Mouse (Mus musculus): ENCODE results near the gene Slc29a1. TPM values are rescaled to one million over a fixed set of nuclear protein-coding genes. Genes with fewer than 3 reads are reported as not detected.

Gene Slc29a1
- polyA plus RNA-seq, 1 experiment: 143 TPM

DNA sequence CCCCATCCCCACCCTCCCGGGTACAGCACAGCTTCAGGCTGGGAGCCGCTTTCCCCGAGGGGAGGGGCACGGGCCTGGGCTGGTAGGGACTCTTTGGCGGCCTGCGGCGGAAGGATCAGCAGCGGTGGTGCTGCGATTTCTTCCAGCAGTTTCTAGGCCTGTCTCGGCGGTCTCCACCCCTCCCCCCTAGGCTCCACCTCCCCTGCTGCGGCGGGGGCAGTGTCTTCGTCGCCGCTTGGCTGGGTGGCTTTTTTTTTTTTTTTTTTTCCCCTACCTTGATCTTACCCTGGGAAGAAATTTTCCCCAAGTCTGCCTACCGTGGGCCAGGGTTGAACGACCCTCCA lies 25.7 kb downstream of the Slc29a1 start:
- Histone ChIP-seq H3K27me3 (ENCODE audit: control insufficient read depth, insufficient read depth, low read length) (no peaks in the 10 kb centered on the region), H3K4me1 (ENCODE audit: control insufficient read depth, insufficient read depth, low read length) (peaks cover 11% of the 10 kb centered on the region), H3K27ac (ENCODE audit: control insufficient read depth, insufficient read depth, low read depth, low read length) (peak overlapping the region; percentile 98), H3K36me3 (ENCODE audit: control insufficient read depth, insufficient read depth, low read length) (peaks cover 4% of the 10 kb centered on the region), H3K4me3 (ENCODE audit: control insufficient read depth, low read depth, low read length) (peak overlapping the region; percentile 90)
- TF ChIP-seq CTCF (IDR thresholded peaks at IDR 0.05; ENCODE audit: control insufficient read depth, insufficient read depth, insufficient replicate concordance, low read depth, low read length): no peak
- peak; percentile 48; the same call in 1 of the 2 replicates for TF ChIP-seq POLR2A (IDR thresholded peaks at IDR 0.05; ENCODE audit: control insufficient read depth, low read depth, low read length)

- Histone ChIP-seq H3K27ac (ENCODE audit: control insufficient read depth, insufficient read depth, low read depth, low read length) (peak within 1 kb of the TSS; percentile 98), H3K27me3 (ENCODE audit: control insufficient read depth, insufficient read depth, low read length) (no peaks in the 10 kb centered on the region), H3K4me3 (ENCODE audit: control insufficient read depth, low read depth, low read length) (peak within 1 kb of the TSS; percentile 90), H3K4me1 (ENCODE audit: control insufficient read depth, insufficient read depth, low read length) (peaks cover 11% of the 10 kb centered on the region), H3K36me3 (ENCODE audit: control insufficient read depth, insufficient read depth, low read length) (peaks cover 4% of the 10 kb centered on the region)
- TF ChIP-seq CTCF (IDR thresholded peaks at IDR 0.05; ENCODE audit: control insufficient read depth, insufficient read depth, insufficient replicate concordance, low read depth, low read length): no peak
- TF ChIP-seq POLR2A (IDR thresholded peaks at IDR 0.05; ENCODE audit: control insufficient read depth, low read depth, low read length): peak; percentile 99
Measured at GRCm38 (mm10) chr17:45573087-45573779, 26.2 kb downstream of the Slc29a1 start, which contains the start of gene Hsp90ab1. Hsp90ab1 (minus strand) TSS chr17:45573271.

DNA sequence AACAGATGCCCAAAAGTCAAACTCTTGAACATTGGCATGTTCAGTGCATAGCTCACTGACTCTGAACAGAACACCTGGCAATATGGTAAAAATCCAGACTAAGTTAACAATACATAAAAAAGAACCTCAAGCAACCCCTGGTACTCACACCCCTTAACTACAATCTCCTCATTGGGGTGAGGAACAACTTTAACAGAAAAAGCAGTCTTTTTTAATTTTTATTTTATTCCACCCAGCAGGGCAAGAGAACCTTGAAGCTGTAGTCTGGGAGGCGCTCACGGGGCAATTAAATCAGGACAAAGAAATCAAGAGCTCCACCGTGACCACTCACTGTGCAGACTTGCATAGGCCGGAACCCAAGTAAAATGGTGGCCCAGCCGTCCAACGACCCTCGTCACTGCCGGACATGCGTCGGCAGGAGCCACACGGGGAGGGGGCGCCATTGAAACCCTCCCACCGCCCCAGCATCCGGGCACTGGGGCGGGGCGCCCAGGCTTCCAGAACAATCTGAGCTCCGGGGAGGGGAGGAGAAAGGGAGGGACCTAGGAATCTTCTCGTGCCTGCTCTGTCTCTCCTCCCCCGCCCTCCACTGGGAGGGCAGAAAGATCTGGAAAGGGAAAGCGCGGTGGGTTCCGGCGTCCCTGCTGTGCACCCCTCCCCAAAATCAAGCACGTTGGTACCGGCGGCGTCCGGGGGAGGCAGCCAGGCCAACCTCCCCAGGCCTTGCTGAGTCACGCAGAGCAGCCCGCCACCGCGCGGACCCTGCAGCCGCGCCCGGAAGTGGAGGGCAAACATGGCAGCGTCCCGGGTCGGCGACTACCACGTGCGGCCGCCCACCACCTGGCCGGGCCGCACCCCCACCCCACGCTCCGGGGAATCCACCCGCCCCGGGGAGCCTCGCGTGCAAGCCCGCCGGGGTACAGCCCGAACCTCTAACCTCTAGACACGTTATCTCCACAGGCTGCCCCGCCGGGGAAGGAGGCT lies 27.0 kb downstream of the Slc29a1 start:
- Histone ChIP-seq H3K4me3 (ENCODE audit: control insufficient read depth, low read depth, low read length) (peak overlapping the region; percentile 90), H3K36me3 (ENCODE audit: control insufficient read depth, insufficient read depth, low read length) (peaks cover 4% of the 10 kb centered on the region), H3K27me3 (ENCODE audit: control insufficient read depth, insufficient read depth, low read length) (no peaks in the 10 kb centered on the region), H3K4me1 (ENCODE audit: control insufficient read depth, insufficient read depth, low read length) (peaks cover 11% of the 10 kb centered on the region), H3K27ac (ENCODE audit: control insufficient read depth, insufficient read depth, low read depth, low read length) (peak overlapping the region; percentile 88)
- TF ChIP-seq CTCF (IDR thresholded peaks at IDR 0.05; ENCODE audit: control insufficient read depth, insufficient read depth, insufficient replicate concordance, low read depth, low read length) (no peak), POLR2A (IDR thresholded peaks at IDR 0.05; ENCODE audit: control insufficient read depth, low read depth, low read length) (no peak)

GRCm38 (mm10) chr17:45569999-45570398 lies 29.4 kb downstream of the Slc29a1 start:
- H3K27me3 ChIP-seq (ENCODE audit: control insufficient read depth, insufficient read depth, low read length): no peaks in the 10 kb centered on the region
- peaks cover 4% of the 10 kb centered on the region for H3K36me3 ChIP-seq (ENCODE audit: control insufficient read depth, insufficient read depth, low read length)
- peaks cover 13% of the 10 kb centered on the region for H3K4me1 ChIP-seq (ENCODE audit: control insufficient read depth, insufficient read depth, low read length)
- H3K4me3 ChIP-seq (ENCODE audit: control insufficient read depth, low read depth, low read length): no peak overlapping the region
- H3K27ac ChIP-seq (ENCODE audit: control insufficient read depth, insufficient read depth, low read depth, low read length): no peak overlapping the region
- TF ChIP-seq POLR2A (IDR thresholded peaks at IDR 0.05; ENCODE audit: control insufficient read depth, low read depth, low read length) (no peak), CTCF (IDR thresholded peaks at IDR 0.05; ENCODE audit: control insufficient read depth, insufficient read depth, insufficient replicate concordance, low read depth, low read length) (no peak)

GRCm38 (mm10) chr17:45568990-45569389 lies 30.4 kb downstream of the Slc29a1 start:
- no peak overlapping the region for H3K4me3 ChIP-seq (ENCODE audit: control insufficient read depth, low read depth, low read length)

DNA sequence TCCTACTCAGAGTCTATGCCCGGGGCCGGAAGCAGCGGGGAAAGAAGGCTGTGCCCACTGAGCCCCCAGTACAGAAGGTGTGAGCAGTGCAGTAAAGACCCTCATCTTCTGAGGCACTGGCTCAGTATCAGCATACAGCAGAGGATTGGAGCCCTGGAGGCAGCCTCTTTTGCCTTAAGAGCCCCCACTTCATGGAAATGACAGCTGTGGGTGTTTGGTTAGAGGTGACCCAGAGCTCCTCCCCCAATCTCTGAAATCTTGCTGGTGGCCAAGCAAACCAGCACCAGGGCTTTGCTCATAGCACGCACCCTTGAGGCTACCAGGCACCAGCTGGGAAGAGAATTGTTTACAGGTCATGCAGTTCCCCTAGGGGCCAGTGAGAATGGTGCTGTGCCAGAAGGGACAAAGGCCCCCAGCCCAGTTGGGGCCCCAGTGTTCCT lies 32.2 kb downstream of the Slc29a1 start:
- Histone ChIP-seq H3K4me1 (ENCODE audit: control insufficient read depth, insufficient read depth, low read length) (peaks cover 9% of the 10 kb centered on the region), H3K4me3 (ENCODE audit: control insufficient read depth, low read depth, low read length) (no peak overlapping the region), H3K36me3 (ENCODE audit: control insufficient read depth, insufficient read depth, low read length) (peaks cover 4% of the 10 kb centered on the region), H3K27ac (ENCODE audit: control insufficient read depth, insufficient read depth, low read depth, low read length) (no peak overlapping the region), H3K27me3 (ENCODE audit: control insufficient read depth, insufficient read depth, low read length) (no peaks in the 10 kb centered on the region)
- TF ChIP-seq POLR2A (IDR thresholded peaks at IDR 0.05; ENCODE audit: control insufficient read depth, low read depth, low read length) (no peak), CTCF (IDR thresholded peaks at IDR 0.05; ENCODE audit: control insufficient read depth, insufficient read depth, insufficient replicate concordance, low read depth, low read length) (no peak)

More at GRCm38 (mm10) chr17:45568990-45569389, 30.4 kb downstream of the Slc29a1 start:
- Histone ChIP-seq H3K36me3 (ENCODE audit: control insufficient read depth, insufficient read depth, low read length) (peaks cover 4% of the 10 kb centered on the region), H3K4me1 (ENCODE audit: control insufficient read depth, insufficient read depth, low read length) (peaks cover 14% of the 10 kb centered on the region), H3K27ac (ENCODE audit: control insufficient read depth, insufficient read depth, low read depth, low read length) (no peak overlapping the region), H3K27me3 (ENCODE audit: control insufficient read depth, insufficient read depth, low read length) (no peaks in the 10 kb centered on the region)
- TF ChIP-seq CTCF (IDR thresholded peaks at IDR 0.05; ENCODE audit: control insufficient read depth, insufficient read depth, insufficient replicate concordance, low read depth, low read length) (no peak), POLR2A (IDR thresholded peaks at IDR 0.05; ENCODE audit: control insufficient read depth, low read depth, low read length) (no peak)

Measured in testis, adult 2 months (tissue).